Mouse (Mus musculus) kidney, postnatal 36 days (tissue): ENCODE data around the gene Ccdc182.

Source experiments
- DNase-seq, 2 experiments: peaks; one replicate each; pipeline ENCODE4 v3.0.0; 2021 to 2022; ENCODE audit warnings: mixed read lengths in 2 of 2

Ccdc182 gene

GRCm38 (mm10) chr11:88293631-88294393, at the start of gene Ccdc182:
TSS of gene Ccdc182 (plus strand) at chr11:88294058.
- peak; percentile 57 to 72 for DNase-seq

- DNase-seq: no peak
These were observed 48.2 kb upstream of the Ccdc182 start for GRCm38 (mm10) chr11:88245581-88246170.

GRCm38 (mm10) chr11:88248636-88249035, 45.2 kb upstream of the Ccdc182 start:
- DNase-seq: no peak

GRCm38 (mm10) chr11:88250568-88250967, 43.3 kb upstream of the Ccdc182 start:
- DNase-seq: no peak

DNA sequence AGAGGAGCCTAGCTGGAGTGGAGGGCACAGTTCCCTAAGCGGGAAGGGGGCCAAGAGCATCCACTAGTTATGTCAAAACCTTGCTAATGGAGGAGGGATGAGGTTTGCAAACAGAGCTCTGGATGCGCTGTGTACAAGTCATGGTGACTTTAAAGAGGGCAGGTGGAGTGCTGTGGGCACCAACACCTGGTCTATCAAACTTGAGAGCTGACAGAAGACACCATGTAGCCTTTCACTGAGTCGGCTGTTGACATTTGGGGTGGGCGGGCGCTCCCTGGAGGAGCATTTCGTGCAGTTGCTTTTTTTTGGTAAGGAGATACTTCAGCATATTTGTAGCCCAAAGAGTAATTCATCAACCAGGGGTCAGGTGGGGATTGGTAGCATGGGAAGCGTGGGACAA, 42.6 kb upstream of the Ccdc182 start:
- no peak for DNase-seq

DNA sequence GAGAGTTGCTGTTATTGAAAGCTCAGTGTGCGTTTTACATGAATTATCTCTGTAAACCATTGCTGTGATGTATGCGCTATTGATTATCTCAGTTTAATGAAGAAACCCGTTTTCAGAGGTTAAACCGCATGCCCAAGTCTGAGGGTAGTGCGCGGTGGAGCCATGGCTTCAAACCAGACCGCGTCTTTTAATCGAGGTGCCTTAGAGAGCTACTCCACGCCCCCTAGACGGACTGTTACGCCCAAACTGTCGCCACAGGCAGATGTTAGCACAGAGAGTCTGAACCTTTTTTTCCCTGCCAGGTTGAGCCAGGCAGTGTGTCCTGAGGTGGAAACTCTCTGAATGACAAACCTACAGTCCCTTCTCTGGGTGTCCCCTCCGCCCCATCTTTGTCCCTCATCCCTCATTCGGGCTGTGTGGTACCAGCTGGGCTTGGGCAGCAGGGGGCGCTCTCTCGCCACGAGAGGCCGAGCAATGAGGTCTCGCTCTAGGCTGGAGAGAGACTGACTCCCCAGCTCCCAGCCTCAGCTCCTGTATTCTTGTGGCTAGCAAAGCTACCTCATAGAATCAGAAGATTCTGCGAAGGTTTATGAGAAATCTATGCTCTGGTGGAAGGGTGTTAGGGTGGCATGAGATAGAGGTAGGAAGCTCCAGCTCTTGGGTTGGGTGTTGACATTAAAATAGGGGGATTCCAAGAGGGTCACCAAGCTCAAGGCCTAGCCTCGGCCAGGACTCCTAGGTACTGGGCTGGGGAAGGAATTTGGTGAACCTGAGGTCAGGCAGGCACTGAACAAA, 41.7 kb upstream of the Ccdc182 start:
- DNase-seq: peak; percentile 76 to 93

- DNase-seq: no peak
These were observed 40.9 kb upstream of the Ccdc182 start for GRCm38 (mm10) chr11:88252767-88253513.

DNA sequence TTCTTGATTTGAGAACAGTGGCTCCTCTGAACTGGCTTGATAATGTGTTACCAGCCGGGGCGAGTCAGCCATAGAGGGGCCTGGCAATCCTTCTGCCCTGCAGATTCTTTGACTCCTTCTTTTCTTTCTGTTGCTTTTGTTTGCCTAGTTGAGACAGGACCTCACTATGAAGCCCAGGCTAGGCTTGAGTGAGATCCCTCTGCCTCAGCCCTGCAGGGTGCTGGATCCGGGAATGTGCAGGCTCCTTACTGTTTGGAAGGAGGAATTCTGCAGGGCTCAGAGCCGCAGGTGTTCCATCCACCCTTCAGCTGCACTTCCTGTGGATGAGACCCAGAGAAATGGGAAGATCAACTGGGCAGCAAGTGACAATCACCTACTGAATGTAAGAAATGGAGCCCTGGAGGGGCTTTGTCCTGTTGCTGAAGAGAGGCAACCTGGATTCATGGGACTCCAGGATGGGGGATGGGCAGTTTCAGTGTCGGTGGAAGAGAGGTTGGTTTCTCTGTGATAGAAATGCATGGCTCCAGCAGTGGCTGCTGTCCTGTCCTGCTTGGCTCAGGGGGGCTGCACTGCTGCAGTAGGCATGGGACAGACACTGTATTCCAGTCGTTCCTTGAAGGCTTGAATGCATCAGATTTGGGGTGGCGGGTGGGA, 40.2 kb upstream of the Ccdc182 start:
- DNase-seq: no peak

- no peak for DNase-seq
These were observed 36.2 kb upstream of the Ccdc182 start for GRCm38 (mm10) chr11:88257700-88258099.

- DNase-seq: no peak
These were observed 35.6 kb upstream of the Ccdc182 start for GRCm38 (mm10) chr11:88258212-88258611.

DNA sequence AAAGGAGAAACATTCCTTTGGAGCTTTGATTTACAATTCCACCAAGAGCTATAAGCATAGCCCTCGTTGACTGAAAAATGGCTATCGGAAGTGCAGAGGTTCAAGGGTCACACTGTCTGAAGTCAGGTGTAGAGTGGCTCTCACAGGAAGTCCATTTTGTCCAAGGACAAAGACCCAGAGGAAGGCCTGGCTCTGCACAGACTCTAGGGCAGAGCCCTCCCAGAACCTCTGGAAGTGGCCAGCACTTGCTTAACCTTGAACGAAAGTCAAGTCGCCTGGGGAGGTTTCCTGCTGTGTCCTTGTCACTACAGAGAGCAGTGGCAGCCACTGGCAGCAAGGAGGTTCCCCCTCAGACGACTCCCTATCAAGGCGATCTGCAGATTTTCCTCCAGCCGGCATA, 33.4 kb upstream of the Ccdc182 start:
- DNase-seq: peak; percentile 22 to 42

- DNase-seq: no peak
These were observed 29.0 kb upstream of the Ccdc182 start for GRCm38 (mm10) chr11:88264889-88265288.

DNA sequence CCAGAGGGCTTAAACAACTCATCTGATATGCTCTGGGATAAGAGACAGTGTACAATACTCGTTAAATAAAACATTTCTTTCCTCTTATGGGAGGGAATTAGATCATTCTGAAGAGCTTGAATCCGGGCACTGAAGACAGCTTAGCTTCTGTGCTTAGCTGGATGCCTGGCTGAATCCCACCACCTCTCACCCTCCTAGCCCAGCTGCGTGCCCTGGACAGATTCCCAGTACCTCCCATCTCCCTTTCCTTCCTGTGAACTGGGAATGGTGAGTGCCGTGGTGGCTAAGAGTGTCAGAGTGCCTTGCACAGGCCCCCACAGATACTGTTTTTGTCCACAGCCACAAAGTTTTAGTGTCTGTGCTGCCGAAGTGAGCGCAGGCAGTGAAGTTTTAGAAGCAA, 27.5 kb upstream of the Ccdc182 start:
- no peak for DNase-seq

- DNase-seq: peak in 1 of 2 experiments; percentile 18
These were observed 22.0 kb upstream of the Ccdc182 start for GRCm38 (mm10) chr11:88271870-88272269.

- DNase-seq: no peak
These were observed 19.6 kb upstream of the Ccdc182 start for GRCm38 (mm10) chr11:88274111-88274879.

GRCm38 (mm10) chr11:88274901-88275498, 18.9 kb upstream of the Ccdc182 start:
- DNase-seq: peak; percentile 59 to 64

DNA sequence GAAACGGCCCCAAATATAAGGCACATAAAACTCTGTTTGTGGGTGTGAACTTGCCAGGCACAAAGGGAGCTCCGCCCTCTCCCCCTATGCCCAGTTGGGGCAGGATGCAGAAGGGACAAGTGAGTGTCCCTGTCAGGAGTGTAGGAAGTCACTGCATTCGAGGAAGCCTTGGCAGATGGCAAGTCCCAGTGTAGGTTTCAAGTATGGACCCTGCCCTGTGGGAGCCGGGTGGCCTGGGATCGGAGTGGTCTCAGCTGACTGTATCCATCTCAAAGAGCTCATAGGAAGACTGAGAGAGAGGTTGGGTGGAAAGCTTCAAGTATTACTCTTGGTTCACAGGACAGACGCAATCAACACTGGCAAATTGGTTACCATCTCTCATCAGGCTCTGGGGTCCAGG, 17.9 kb upstream of the Ccdc182 start:
- no peak for DNase-seq

- peak; percentile 60 to 69 for DNase-seq
These were observed 17.1 kb upstream of the Ccdc182 start for GRCm38 (mm10) chr11:88276534-88277308.

DNA sequence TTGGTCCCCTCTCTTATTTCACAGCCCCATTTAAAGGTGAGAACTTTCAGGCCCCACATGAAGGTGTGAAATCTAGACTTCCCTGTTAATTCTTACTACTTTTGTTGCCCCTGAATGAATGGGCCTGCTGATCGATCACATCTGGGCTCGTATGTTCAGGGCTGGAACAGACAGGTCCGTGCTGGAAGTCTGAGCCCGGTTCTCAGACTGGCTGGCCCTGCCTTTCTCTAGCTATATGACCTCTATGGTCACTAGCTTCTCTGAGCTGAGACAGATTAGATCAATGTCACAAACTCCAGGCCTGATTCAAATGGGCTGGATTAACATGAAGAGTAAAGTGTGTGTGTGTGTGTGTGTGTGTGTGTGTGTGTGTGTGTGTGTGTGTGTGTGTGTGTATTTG, 14.9 kb upstream of the Ccdc182 start:
- DNase-seq: peak in 1 of 2 experiments; percentile 49

- peak; percentile 24 to 67 for DNase-seq
These were observed 13.4 kb upstream of the Ccdc182 start for GRCm38 (mm10) chr11:88280426-88280836.
